Mouse (Mus musculus): ENCODE data around the gene Fbxo11.
A peak's percentile ranks its signal among the peaks of the same experiment; 100 is the strongest.

DNA sequence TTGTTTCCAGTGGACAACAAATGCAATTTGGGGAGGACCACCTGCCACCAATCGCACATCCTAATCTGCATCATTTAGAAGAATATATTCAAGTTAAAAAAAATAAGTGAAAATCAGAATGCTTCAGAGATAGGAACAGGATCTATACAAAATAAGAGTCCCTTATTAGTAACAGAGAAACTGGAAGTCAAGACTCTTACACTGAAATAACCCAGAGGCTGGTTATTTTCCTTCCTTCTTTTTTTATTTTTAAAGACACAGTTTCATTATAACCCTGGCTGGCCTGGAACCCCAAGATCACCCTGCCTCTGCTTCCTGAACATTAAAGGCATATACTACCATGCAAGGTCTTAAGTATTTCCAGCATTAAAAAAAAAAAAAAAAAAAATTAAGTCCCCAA, 7.2 kb downstream of the Fbxo11 start:
- TF ChIP-seq CTCF (IDR thresholded peaks at IDR 0.05; ENCODE audit: low read depth) (no peak), EP300 (IDR thresholded peaks at IDR 0.05; ENCODE audit: low read depth) (0 out of 2 replicates have a peak, but pooled peaks have one; percentile 21)
